Mouse (Mus musculus): Measurements from ENCODE around the gene Cbs. TPM values are rescaled to one million over a fixed set of nuclear protein-coding genes. Genes with fewer than 3 reads are reported as not detected.

Gene Cbs
- polyA plus RNA-seq (2015; fragmentation: Nextera tagmentation; extraction: Ambion mirVana) = 3.9 and 4.6 TPM in 2 replicates

DNA sequence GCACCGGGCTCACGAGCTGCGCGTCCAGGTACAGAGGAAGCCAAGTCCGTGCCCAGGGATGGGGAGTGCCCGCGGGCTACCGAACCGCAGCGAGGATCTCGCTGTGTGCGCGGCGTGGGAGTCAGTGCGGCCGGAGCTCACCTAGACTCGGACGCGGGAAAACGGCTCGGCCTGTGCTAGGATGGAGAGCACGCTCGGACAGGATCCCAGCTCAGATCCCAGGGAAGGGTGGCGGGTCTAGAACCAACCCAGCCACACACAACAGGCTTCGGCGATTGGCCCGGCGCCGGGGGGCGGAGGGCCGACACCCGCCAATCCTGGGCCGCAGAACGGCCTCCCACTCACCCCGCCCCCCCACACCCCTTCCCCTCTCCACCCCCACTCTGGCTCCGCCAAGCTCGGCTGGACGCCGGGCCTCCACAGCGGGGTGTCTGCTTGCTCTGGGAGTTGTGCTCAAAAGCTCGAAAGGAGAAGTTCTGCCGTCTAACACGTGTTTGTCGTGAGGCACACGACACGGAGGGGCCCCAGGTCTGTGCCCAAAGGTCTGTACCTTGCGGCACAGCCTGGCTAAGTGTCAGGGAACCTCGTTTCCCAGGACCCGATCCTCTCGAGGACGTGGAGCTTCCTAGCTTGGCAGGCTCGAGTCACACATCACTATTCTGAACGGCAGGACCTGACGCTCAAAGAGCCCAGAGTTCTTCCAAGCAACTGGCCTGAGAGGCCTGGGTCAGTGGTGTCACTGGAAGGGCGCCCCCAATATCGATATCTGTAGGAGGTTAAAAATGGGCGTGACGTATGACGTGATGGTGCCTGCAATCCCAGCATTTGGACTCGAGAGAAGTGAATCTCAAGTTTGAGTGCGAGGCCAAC lies at the start of gene Cbs:
TSS of gene Cbs (minus strand) at position 297 of the 870 bp plus-strand sequence.
- 2% methylated on average over 55 of the region's 61 CpGs for WGBS
- Histone ChIP-seq H3K9ac (ENCODE audit: low read length) (peak within 1 kb of the TSS; percentile 61), H3K27ac (ENCODE audit: low read length) (peak within 1 kb of the TSS; percentile 51; the same call in 1 of the 2 replicates)

GRCm38 (mm10) chr17:31686225-31686564 lies 49.2 kb upstream of the Cbs start:
- peak overlapping the region; percentile 94 for H3K27ac ChIP-seq (ENCODE audit: low read length)
- H3K9me3 ChIP-seq (ENCODE audit: control insufficient read depth, low read length) = no peaks in the 10 kb centered on the region
- H3K27me3 ChIP-seq (ENCODE audit: control insufficient read depth, insufficient read depth, low read depth, low read length) = no peaks in the 10 kb centered on the region
- peaks cover 12% of the 10 kb centered on the region for H3K4me1 ChIP-seq (replicated peaks; ENCODE audit: control insufficient read depth, insufficient read depth, low read length)
- ATAC-seq (ENCODE audit: low read depth) = peak; percentile 84
- 0 out of 2 replicates have a peak overlapping the region, but pooled peaks have one; percentile 35 for H3K4me2 ChIP-seq (ENCODE audit: low read depth, low read length)
- peak overlapping the region; percentile 34 for H3K9ac ChIP-seq (ENCODE audit: low read length)
- no peak overlapping the region for H3K4me3 ChIP-seq (ENCODE audit: low read length)
- no peaks in the 10 kb centered on the region for H3K36me3 ChIP-seq (ENCODE audit: control insufficient read depth, insufficient read depth, low read length)
- WGBS = 13% methylated on average over 3 of the region's 3 CpGs

More for the DNA sequence above, at the start of gene Cbs:
- peaks cover 13% of the 10 kb centered on the region for H3K4me1 ChIP-seq (replicated peaks; ENCODE audit: control insufficient read depth, insufficient read depth, low read length)
- peak within 1 kb of the TSS; percentile 94 for H3K4me2 ChIP-seq (ENCODE audit: low read depth, low read length)
- H3K36me3 ChIP-seq (ENCODE audit: control insufficient read depth, insufficient read depth, low read length) = no peaks in the 10 kb centered on the region
- H3K27me3 ChIP-seq (ENCODE audit: control insufficient read depth, insufficient read depth, low read depth, low read length) = peaks cover 7% of the 10 kb centered on the region
- ATAC-seq (ENCODE audit: low read depth) = peak; percentile 97
- peak within 1 kb of the TSS; percentile 58 for H3K4me3 ChIP-seq (ENCODE audit: low read length)
- no peaks in the 10 kb centered on the region for H3K9me3 ChIP-seq (ENCODE audit: control insufficient read depth, low read length)

DNA sequence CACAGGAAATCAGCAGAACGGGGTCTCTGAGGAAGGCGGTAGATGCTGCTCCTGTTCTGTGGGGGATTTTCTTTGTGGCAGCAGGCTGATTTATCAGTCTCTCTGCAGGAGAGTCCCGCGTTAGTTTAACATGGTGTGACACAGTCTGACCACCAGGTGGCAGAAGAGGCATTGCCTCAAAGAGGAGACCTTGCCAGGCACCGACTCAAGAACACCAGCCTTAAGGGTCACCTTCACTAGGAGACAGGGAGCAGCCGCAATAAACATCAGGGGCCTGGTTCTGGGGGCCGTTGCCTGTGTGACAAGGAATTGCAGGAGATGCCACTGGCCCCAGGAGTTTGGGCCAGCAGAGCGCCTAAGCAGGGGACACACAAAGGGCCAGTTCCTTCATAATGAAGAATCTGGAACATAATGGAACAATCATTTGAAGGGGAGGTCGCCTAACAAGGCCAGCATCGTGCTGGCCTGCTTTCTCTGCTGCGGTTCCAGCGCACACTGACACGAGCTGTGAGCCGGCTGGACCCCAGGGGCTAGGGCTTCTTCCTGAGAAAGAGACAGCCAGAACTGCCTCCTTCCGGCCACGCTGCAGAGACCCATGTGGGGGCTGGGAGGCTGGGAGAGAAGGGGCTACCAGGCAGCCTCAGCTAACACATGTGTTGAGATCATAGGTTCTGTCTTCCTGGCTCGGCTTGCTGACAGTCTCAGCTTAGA lies 48.6 kb upstream of the Cbs start:
- Histone ChIP-seq H3K36me3 (ENCODE audit: control insufficient read depth, insufficient read depth, low read length) (no peaks in the 10 kb centered on the region), H3K4me3 (ENCODE audit: low read length) (no peak overlapping the region), H3K27me3 (ENCODE audit: control insufficient read depth, insufficient read depth, low read depth, low read length) (no peaks in the 10 kb centered on the region), H3K9ac (ENCODE audit: low read length) (peak overlapping the region; percentile 34), H3K27ac (ENCODE audit: low read length) (peak overlapping the region; percentile 94), H3K9me3 (ENCODE audit: control insufficient read depth, low read length) (no peaks in the 10 kb centered on the region), H3K4me2 (ENCODE audit: low read depth, low read length) (peak overlapping the region; percentile 35), H3K4me1 (replicated peaks; ENCODE audit: control insufficient read depth, insufficient read depth, low read length) (peaks cover 12% of the 10 kb centered on the region)
- 7% methylated on average over 17 of the region's 17 CpGs for WGBS
- ATAC-seq (ENCODE audit: low read depth) = peak; percentile 76

DNA sequence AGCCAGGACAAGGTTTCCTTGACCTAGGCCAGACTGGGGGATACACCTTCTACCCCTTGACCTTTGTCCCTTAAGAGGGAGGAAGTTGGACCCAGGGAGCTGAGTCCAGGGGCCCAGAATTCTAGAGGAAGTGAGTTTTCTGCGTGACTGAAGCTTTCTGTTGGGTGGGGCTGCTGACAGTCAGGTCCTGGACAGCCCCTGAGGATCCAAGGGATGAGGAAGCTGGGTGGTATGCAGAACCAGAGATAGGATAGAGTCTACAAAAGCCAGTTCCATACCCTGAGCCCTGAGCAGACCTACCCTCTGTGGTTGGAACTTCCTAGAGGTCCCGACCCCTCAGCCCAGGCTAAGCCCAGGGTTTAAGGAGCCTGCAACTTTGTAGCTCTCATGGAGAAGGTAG lies 43.4 kb upstream of the Cbs start:
- no peaks in the 10 kb centered on the region for H3K9me3 ChIP-seq (ENCODE audit: control insufficient read depth, low read length)
- no peaks in the 10 kb centered on the region for H3K36me3 ChIP-seq (ENCODE audit: control insufficient read depth, insufficient read depth, low read length)
- 67% methylated on average over 2 of the region's 2 CpGs for WGBS
- no peaks in the 10 kb centered on the region for H3K27me3 ChIP-seq (ENCODE audit: control insufficient read depth, insufficient read depth, low read depth, low read length)
- H3K4me3 ChIP-seq (ENCODE audit: low read length) = no peak overlapping the region
- no peak overlapping the region for H3K9ac ChIP-seq (ENCODE audit: low read length)
- no peak for ATAC-seq (ENCODE audit: low read depth)
- H3K4me2 ChIP-seq (ENCODE audit: low read depth, low read length) = no peak overlapping the region
- H3K27ac ChIP-seq (ENCODE audit: low read length) = no peak overlapping the region
- no peaks in the 10 kb centered on the region for H3K4me1 ChIP-seq (replicated peaks; ENCODE audit: control insufficient read depth, insufficient read depth, low read length)

DNA sequence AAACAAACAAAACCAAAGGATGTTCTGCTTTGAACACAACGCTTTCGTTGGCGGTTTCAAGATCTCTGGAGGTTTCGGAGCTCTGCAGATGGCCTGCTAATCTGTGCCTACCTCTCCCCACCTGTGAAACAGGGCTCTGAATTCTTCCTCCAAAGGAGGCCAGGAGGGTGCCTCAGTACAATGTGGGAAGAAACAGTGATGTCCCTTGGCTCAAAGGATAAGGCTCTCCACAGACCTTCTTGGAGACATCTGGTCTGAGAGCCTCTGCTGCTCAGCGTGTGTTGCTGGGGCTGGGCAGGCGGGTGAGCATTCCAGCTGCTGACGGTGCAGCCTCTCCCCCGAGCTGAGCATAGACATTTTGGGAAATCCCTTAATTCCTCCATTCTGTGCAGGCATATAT lies 40.5 kb upstream of the Cbs start, which contains the start of gene Cryaa:
TSS of gene Cryaa (plus strand) at position 301 of the 400 bp plus-strand sequence.
- 68% methylated on average over 8 of the region's 8 CpGs for WGBS
- ATAC-seq (ENCODE audit: low read depth) = no peak

DNA sequence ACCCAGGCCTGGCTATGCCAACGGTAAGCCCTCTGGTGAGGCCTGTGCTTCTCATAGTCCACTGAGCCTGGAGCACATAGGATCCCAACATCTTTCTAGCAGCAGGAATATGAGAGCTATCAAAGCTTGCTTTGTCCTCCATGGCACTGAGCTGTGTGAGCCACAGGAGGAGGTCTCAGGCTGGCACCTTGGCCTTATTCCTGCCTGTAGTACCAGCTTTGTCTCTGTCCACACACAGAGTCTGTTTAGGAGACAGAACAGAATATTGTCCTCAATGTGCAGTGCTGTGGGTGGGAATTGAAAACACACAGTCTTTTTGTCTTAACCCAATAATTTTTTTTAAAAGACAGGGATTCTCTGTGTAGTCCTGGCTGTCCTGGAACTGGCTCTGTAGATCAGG lies 37.4 kb upstream of the Cbs start:
- WGBS = 39% methylated on average over 1 of the region's 1 CpGs
- ATAC-seq (ENCODE audit: low read depth) = no peak
- Histone ChIP-seq H3K4me2 (ENCODE audit: low read depth, low read length) (no peak overlapping the region), H3K4me3 (ENCODE audit: low read length) (no peak overlapping the region), H3K27me3 (ENCODE audit: control insufficient read depth, insufficient read depth, low read depth, low read length) (no peaks in the 10 kb centered on the region), H3K9ac (ENCODE audit: low read length) (no peak overlapping the region), H3K4me1 (replicated peaks; ENCODE audit: control insufficient read depth, insufficient read depth, low read length) (no peaks in the 10 kb centered on the region), H3K27ac (ENCODE audit: low read length) (no peak overlapping the region), H3K9me3 (ENCODE audit: control insufficient read depth, low read length) (no peaks in the 10 kb centered on the region), H3K36me3 (ENCODE audit: control insufficient read depth, insufficient read depth, low read length) (no peaks in the 10 kb centered on the region)

More for the DNA sequence above, 40.5 kb upstream of the Cbs start, which contains the start of gene Cryaa:
- no peaks in the 10 kb centered on the region for H3K36me3 ChIP-seq (ENCODE audit: control insufficient read depth, insufficient read depth, low read length)
- no peaks in the 10 kb centered on the region for H3K4me1 ChIP-seq (replicated peaks; ENCODE audit: control insufficient read depth, insufficient read depth, low read length)
- H3K4me3 ChIP-seq (ENCODE audit: low read length) = no peak within 1 kb of the TSS
- H3K9me3 ChIP-seq (ENCODE audit: control insufficient read depth, low read length) = no peaks in the 10 kb centered on the region
- H3K27ac ChIP-seq (ENCODE audit: low read length) = no peak within 1 kb of the TSS
- no peak within 1 kb of the TSS for H3K4me2 ChIP-seq (ENCODE audit: low read depth, low read length)
- H3K27me3 ChIP-seq (ENCODE audit: control insufficient read depth, insufficient read depth, low read depth, low read length) = no peaks in the 10 kb centered on the region
- H3K9ac ChIP-seq (ENCODE audit: low read length) = no peak within 1 kb of the TSS

- Histone ChIP-seq H3K9ac (ENCODE audit: low read length) (no peak overlapping the region), H3K4me2 (ENCODE audit: low read depth, low read length) (no peak overlapping the region), H3K36me3 (ENCODE audit: control insufficient read depth, insufficient read depth, low read length) (no peaks in the 10 kb centered on the region), H3K27me3 (ENCODE audit: control insufficient read depth, insufficient read depth, low read depth, low read length) (no peaks in the 10 kb centered on the region), H3K4me3 (ENCODE audit: low read length) (no peak overlapping the region), H3K27ac (ENCODE audit: low read length) (no peak overlapping the region), H3K4me1 (replicated peaks; ENCODE audit: control insufficient read depth, insufficient read depth, low read length) (no peaks in the 10 kb centered on the region), H3K9me3 (ENCODE audit: control insufficient read depth, low read length) (no peaks in the 10 kb centered on the region)
- no peak for ATAC-seq (ENCODE audit: low read depth)
- WGBS = 72% methylated on average over 12 of the region's 12 CpGs
These were observed 35.2 kb upstream of the Cbs start for GRCm38 (mm10) chr17:31672279-31672678.

- Histone ChIP-seq H3K4me3 (ENCODE audit: low read length) (no peak overlapping the region), H3K9ac (ENCODE audit: low read length) (no peak overlapping the region), H3K9me3 (ENCODE audit: control insufficient read depth, low read length) (no peaks in the 10 kb centered on the region), H3K27ac (ENCODE audit: low read length) (no peak overlapping the region), H3K4me2 (ENCODE audit: low read depth, low read length) (no peak overlapping the region), H3K36me3 (ENCODE audit: control insufficient read depth, insufficient read depth, low read length) (no peaks in the 10 kb centered on the region), H3K4me1 (replicated peaks; ENCODE audit: control insufficient read depth, insufficient read depth, low read length) (no peaks in the 10 kb centered on the region), H3K27me3 (ENCODE audit: control insufficient read depth, insufficient read depth, low read depth, low read length) (no peaks in the 10 kb centered on the region)
- no peak for ATAC-seq (ENCODE audit: low read depth)
- 63% methylated on average over 8 of the region's 8 CpGs for WGBS
These were observed 34.7 kb upstream of the Cbs start for GRCm38 (mm10) chr17:31671698-31672097.

- ATAC-seq (ENCODE audit: low read depth) = no peak
- Histone ChIP-seq H3K4me3 (ENCODE audit: low read length) (no peak overlapping the region), H3K9ac (ENCODE audit: low read length) (no peak overlapping the region), H3K27ac (ENCODE audit: low read length) (no peak overlapping the region), H3K36me3 (ENCODE audit: control insufficient read depth, insufficient read depth, low read length) (no peaks in the 10 kb centered on the region), H3K27me3 (ENCODE audit: control insufficient read depth, insufficient read depth, low read depth, low read length) (no peaks in the 10 kb centered on the region), H3K9me3 (ENCODE audit: control insufficient read depth, low read length) (no peaks in the 10 kb centered on the region), H3K4me2 (ENCODE audit: low read depth, low read length) (no peak overlapping the region), H3K4me1 (replicated peaks; ENCODE audit: control insufficient read depth, insufficient read depth, low read length) (no peaks in the 10 kb centered on the region)
- 60% methylated on average over 11 of the region's 11 CpGs for WGBS
These were observed 33.1 kb upstream of the Cbs start for GRCm38 (mm10) chr17:31670163-31670562.
